Mouse (Mus musculus): ENCODE data around the gene Ttc30b.

Ttc30b gene

DNA sequence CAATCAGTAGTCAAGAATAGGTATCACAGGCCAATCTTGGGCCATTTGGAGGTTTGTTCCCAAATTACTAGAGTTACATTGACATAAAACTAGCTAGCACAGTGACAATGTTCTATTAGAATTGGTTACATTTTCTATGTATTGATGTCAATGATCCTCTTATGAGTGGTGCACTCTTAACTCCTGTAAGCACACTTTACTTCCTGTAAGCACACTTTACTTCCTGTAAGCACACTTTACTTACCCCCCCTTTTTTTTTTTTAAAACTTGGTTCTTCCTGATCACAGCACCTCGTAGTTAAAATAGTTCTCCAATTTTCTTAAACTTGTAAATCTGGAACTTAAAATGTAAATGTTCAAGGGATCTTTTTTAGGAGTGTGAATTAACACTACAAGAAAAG is 31.2 kb downstream of the Ttc30b start:
- CTCF ChIA-PET: interaction anchor here in 1 of 4 experiments (1.0 kb wide), 1 partner anchor 58 kb away, joined by 3 read pairs; no protein-coding TSS in a partner anchor
- POLR2A ChIA-PET: interaction anchor here in 3 of 4 experiments (0.6 to 1.1 kb wide), 5 partner anchors 9 to 100 kb away, joined by 3 to 4 read pairs (median 3); no protein-coding TSS in a partner anchor

GRCm38 (mm10) chr2:75901869-75902268 is 36.5 kb downstream of the Ttc30b start:
- POLR2A ChIA-PET: interaction anchor here in 2 of 4 experiments (0.6 to 1.4 kb wide), 3 partner anchors 9 to 134 kb away, joined by 3 read pairs; no protein-coding TSS in a partner anchor
- CTCF ChIA-PET: interaction anchor here in 1 of 4 experiments (0.5 kb wide), 1 partner anchor 123 kb away, joined by 6 read pairs; no protein-coding TSS in a partner anchor

GRCm38 (mm10) chr2:75900281-75900680 is 38.1 kb downstream of the Ttc30b start:
- CTCF ChIA-PET: interaction anchor here in 3 of 4 experiments (0.6 to 0.7 kb wide), 4 partner anchors 11 to 845 kb away, joined by 5 to 17 read pairs (median 8); no protein-coding TSS in a partner anchor
- POLR2A ChIA-PET: interaction anchor here in 2 of 4 experiments (0.6 to 0.8 kb wide), 10 partner anchors 14 to 751 kb away, joined by 3 to 7 read pairs (median 4); no protein-coding TSS in a partner anchor

- POLR2A ChIA-PET: interaction anchor here in 1 of 4 experiments (0.6 to 1.1 kb wide), 2 partner anchors 9 to 11 kb away, joined by 3 read pairs; no protein-coding TSS in a partner anchor
Observed at GRCm38 (mm10) chr2:75895711-75896110, 42.7 kb downstream of the Ttc30b start.

GRCm38 (mm10) chr2:75891981-75892380 is 46.4 kb downstream of the Ttc30b start:
- CTCF ChIA-PET: no interaction called here

More at GRCm38 (mm10) chr2:75895711-75896110, 42.7 kb downstream of the Ttc30b start:
- CTCF ChIA-PET: interaction anchor here in 1 of 4 experiments (1.1 kb wide), 1 partner anchor 69 kb away, joined by 5 read pairs; no protein-coding TSS in a partner anchor

More at GRCm38 (mm10) chr2:75891981-75892380, 46.4 kb downstream of the Ttc30b start:
- POLR2A ChIA-PET: no interaction called here
